Mouse (Mus musculus) activated CD4-positive, CD25-positive, alpha-beta regulatory T cell, adult 9 weeks (primary cell): ENCODE measurements around the gene Vmn2r25. TPM values are rescaled to one million over a fixed set of nuclear protein-coding genes. Genes with fewer than 3 reads are reported as not detected.

Experiments
- polyA plus RNA-seq: library from polyadenylated mRNA; unstranded; fragments of 100-300 nt; shearing (Covaris generic); gene quantifications from one replicate; pipeline ENCODE4 v1.2.1, GENCODE M21; 2017

Gene Vmn2r25
- polyA plus RNA-seq: not detected

DNA sequence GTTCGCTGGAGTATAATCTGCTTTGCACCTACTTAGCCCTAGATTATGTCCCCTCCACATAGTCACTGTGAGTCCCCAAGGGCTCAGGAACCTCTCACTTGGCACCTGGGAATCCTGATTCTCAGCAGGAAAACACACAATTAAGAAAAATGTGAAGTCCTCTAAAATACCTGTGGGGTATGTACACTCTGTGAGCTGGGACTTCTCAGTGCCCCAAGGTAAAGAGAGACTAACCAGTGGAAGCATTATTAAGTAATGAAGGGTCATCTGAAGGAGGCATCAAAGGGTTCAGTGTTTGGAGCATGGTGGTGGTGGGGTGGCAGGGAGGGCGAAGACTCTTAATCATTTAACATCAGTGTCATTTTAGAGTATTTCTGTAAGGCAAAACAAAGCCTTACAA is at the start of gene Vmn2r25:
Gene Vmn2r25, minus strand, starts transcription at position 101 of the 400 bp plus-strand sequence.

DNA sequence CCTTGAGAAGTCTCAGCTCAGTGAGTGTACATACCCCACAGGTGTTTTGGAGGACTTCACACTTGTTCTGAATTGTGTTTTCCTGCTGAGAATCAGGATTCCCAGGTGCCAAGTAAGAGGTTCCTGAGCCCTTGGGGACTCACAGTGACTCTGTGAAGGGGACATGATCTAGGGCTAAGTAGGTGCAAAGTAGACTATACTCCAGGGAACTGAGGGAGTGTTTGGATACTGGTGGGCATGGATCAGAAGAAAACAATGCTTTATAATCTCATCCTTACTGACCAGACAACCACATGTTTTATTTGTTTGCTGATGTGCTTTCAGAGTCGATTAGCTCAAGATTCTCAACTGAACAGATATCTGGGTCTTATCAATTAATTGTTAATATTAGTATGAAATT is 74.7 kb downstream of the Vmn2r25 start, which contains the start of gene Vmn2r24:
Gene Vmn2r24, plus strand, starts transcription at position 301 of the 400 bp plus-strand sequence.

Other genes starting within 250 kb of the Vmn2r25 start
- gene Vmn2r22, start 202.7 kb downstream of the Vmn2r25 start, polyA plus RNA-seq: not detected
- not detected for gene Vmn2r23, start 150.8 kb downstream of the Vmn2r25 start, polyA plus RNA-seq
- gene Vmn2r24, start 74.6 kb downstream of the Vmn2r25 start, polyA plus RNA-seq: not detected
- not detected for gene Vmn2r26, start 171.1 kb upstream of the Vmn2r25 start, polyA plus RNA-seq